8 mouse cellular contexts compared by ENCODE assay signal in the genomic region with DNA sequence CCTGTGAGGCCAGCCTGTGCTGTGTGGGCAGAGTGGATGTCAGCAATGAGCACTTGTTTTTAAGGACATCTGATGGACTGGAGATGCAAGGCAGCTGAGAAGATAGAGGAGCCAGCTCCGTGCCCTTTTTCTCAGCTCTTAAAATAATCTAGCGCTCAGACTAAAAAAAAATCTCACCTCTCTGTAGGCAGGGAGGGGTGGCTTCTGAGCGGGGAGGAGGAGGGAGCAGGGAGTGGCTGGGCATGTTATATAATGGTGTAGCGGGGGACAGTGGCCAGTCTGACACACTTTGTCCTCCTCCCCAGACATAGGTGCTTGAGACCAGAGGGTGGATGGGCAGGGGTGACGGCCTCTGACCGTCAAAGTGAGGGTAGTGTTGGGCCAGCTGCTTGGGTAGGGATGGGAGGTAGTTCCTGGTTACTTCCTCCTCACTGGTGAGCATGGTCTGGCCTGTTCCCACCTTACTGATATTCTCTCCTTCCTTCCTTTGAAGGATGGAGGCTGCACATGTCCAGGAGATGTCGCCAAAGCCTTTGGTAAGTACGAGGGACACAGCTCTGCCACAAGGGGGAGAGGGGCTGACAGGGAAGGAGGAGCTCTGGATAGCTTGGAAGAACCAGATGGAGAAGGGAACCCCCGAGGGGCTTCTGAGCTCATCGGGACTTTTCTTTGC. TPM values are rescaled to one million over a fixed set of nuclear protein-coding genes. Genes with fewer than 3 reads are reported as not detected.
DNase-seq lines count a peak whose midpoint lies in the region; ATAC-seq lines count a peak whose summit lies in the region.

No protein-coding gene starts in this region.

- peak; percentile 25 for DNase-seq in ZHBTc4 (ENCODE audit: low read depth, low spot score)
- peak; percentile 94 for DNase-seq in cerebellum, adult 9-10 months
- DNase-seq in frontal cortex, postnatal 10 days (ENCODE audit: low spot score in 2 of 2), result peak; percentile 71 to 75
- peak; percentile 68 to 73 for DNase-seq in layer of hippocampus, adult 8-10 months (ENCODE audit: low spot score in 2 of 2)
- DNase-seq in lung, adult 18-20 months, result peak; percentile 37 to 64
- peak; percentile 57 for DNase-seq in ovary, postnatal 14 days (ENCODE audit: low spot score)
- no peak for DNase-seq in Muller cell, postnatal 12 days (ENCODE audit: inconsistent ontology term)

- peak; percentile 46 to 59; a peak in 3 of 4 replicates for ATAC-seq in hematopoietic stem cell, adult 5-6 weeks (replicated peaks in 1 of 2; ENCODE audit: insufficient read depth in 1 of 2, low FRiP score in 2 of 2, low TSS enrichment in 1 of 2, low read depth in 1 of 2, poor library complexity in 2 of 2, severe bottlenecking in 2 of 2)

RNA-seq across cellular contexts. Expression of gene Gmpr, which starts 31.4 kb away (rescaled TPM):
- total RNA-seq in hematopoietic stem cell, adult 5-6 weeks (2017), result 11.7 and 19.6 TPM in 2 replicates
- total RNA-seq in layer of hippocampus, adult 8-10 months (2022), result 10 to 100 TPM; 65.2 to 76.9 (median 67.4) TPM
